Mouse (Mus musculus): ENCODE results near the gene C330021F23Rik. TPM values are rescaled to one million over a fixed set of nuclear protein-coding genes. Genes with fewer than 3 reads are reported as not detected.

Gene C330021F23Rik
- polyA plus RNA-seq, 1 experiment from 2014 or later: 0.76 TPM

DNA sequence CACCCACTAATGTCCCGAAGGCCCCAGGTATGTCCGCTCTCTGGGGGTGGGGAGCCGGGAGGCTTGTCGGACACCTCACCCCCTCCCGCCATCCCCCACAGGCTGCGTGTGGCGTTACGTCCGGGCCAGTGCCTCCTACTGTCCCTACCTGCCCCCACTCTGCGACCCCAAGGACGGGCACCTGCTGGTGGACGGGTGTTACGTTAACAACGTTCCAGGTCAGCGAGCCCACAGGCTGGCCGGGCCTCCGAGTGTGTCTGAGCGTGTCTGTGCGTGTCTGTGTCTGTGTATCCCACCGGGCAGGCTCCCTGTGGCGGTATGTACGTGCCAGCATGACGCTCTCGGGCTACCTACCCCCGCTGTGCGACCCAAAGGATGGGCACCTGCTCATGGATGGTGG, 30.1 kb upstream of the C330021F23Rik start:
- ATAC-seq: no peak
- no peak overlapping the region for H3K27ac ChIP-seq (ENCODE audit: low read depth, low read length)
- TF ChIP-seq CTCF (IDR thresholded peaks at IDR 0.05; ENCODE audit: low read depth): no peak
- H3K9ac ChIP-seq (ENCODE audit: low read depth, low read length): no peak overlapping the region
- no peaks in the 10 kb centered on the region for H3K27me3 ChIP-seq (replicated peaks; ENCODE audit: control insufficient read depth, insufficient read depth, low read length)
- 94% methylated on average over 26 of the region's 26 CpGs for WGBS
- H3K36me3 ChIP-seq (ENCODE audit: control insufficient read depth, insufficient read depth): peaks cover 89% of the 10 kb centered on the region
- H3K4me1 ChIP-seq (replicated peaks; ENCODE audit: control insufficient read depth, insufficient read depth, low read length): no peaks in the 10 kb centered on the region
- no peak overlapping the region for H3K4me2 ChIP-seq (replicated peaks; ENCODE audit: low read depth)
- no peaks in the 10 kb centered on the region for H3K9me3 ChIP-seq (ENCODE audit: control insufficient read depth)
- no peak overlapping the region for H3K4me3 ChIP-seq (ENCODE audit: low read depth, low read length)

DNA sequence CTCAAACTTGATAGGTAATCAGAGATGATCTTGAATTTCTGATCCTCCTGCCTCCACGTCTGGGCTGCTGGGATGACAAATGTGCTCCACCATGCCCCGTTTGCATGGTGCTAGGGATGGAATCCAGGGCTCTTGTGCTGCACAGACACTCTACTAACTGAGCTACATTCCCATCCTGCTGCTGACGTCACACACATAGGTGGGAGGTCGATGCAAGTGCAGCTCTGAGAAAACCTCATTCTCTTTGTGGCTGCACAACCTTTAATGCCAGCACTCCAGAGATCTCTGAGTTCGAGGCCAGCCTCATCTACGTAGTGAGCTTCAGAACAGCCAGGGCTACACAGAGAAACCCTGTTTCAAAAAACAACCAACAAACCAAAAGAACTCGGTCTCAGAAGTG, 28.6 kb upstream of the C330021F23Rik start:
- no peak overlapping the region for H3K4me2 ChIP-seq (replicated peaks; ENCODE audit: low read depth)
- no peaks in the 10 kb centered on the region for H3K9me3 ChIP-seq (ENCODE audit: control insufficient read depth)
- TF ChIP-seq CTCF (IDR thresholded peaks at IDR 0.05; ENCODE audit: low read depth): no peak
- ATAC-seq: no peak
- no peak overlapping the region for H3K4me3 ChIP-seq (ENCODE audit: low read depth, low read length)
- H3K36me3 ChIP-seq (ENCODE audit: control insufficient read depth, insufficient read depth): peaks cover 95% of the 10 kb centered on the region
- no peak overlapping the region for H3K9ac ChIP-seq (ENCODE audit: low read depth, low read length)
- 86% methylated on average over 7 of the region's 7 CpGs for WGBS
- H3K27ac ChIP-seq (ENCODE audit: low read depth, low read length): no peak overlapping the region
- no peaks in the 10 kb centered on the region for H3K27me3 ChIP-seq (replicated peaks; ENCODE audit: control insufficient read depth, insufficient read depth, low read length)
- no peaks in the 10 kb centered on the region for H3K4me1 ChIP-seq (replicated peaks; ENCODE audit: control insufficient read depth, insufficient read depth, low read length)

DNA sequence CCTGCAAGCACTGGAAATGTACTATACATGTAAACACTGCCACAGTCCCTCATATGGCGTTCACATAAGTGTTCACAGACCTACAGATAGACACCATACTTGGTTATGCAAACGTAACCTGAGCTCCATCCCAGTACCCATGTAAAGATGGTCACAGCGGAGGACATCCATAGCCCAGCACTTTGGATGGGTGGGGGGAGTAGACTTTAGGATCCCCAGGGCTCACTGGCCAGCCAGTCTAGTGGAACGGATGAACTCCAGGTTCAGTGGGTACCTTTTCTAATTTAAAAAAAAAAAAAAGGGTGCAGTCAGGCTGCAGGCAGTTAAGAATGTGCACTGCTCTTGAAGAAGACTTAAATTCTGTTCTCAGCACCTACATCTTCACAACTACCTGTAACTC, 27.7 kb upstream of the C330021F23Rik start:
- 93% methylated on average over 4 of the region's 4 CpGs for WGBS

GRCm38 (mm10) chr8:3546511-3546910, 21.3 kb upstream of the C330021F23Rik start:
- H3K36me3 ChIP-seq (ENCODE audit: control insufficient read depth, insufficient read depth): peaks cover 44% of the 10 kb centered on the region
- no peaks in the 10 kb centered on the region for H3K9me3 ChIP-seq (ENCODE audit: control insufficient read depth)
- H3K9ac ChIP-seq (ENCODE audit: low read depth, low read length): no peak overlapping the region
- 91% methylated on average over 2 of the region's 2 CpGs for WGBS
- no peaks in the 10 kb centered on the region for H3K4me1 ChIP-seq (replicated peaks; ENCODE audit: control insufficient read depth, insufficient read depth, low read length)
- H3K4me2 ChIP-seq (replicated peaks; ENCODE audit: low read depth): no peak overlapping the region
- TF ChIP-seq CTCF (IDR thresholded peaks at IDR 0.05; ENCODE audit: low read depth): no peak
- no peaks in the 10 kb centered on the region for H3K27me3 ChIP-seq (replicated peaks; ENCODE audit: control insufficient read depth, insufficient read depth, low read length)
- H3K4me3 ChIP-seq (ENCODE audit: low read depth, low read length): no peak overlapping the region
- no peak overlapping the region for H3K27ac ChIP-seq (ENCODE audit: low read depth, low read length)
- ATAC-seq: no peak

More for the DNA sequence above, 27.7 kb upstream of the C330021F23Rik start:
- Histone ChIP-seq H3K9me3 (ENCODE audit: control insufficient read depth) (no peaks in the 10 kb centered on the region), H3K27me3 (replicated peaks; ENCODE audit: control insufficient read depth, insufficient read depth, low read length) (no peaks in the 10 kb centered on the region), H3K4me1 (replicated peaks; ENCODE audit: control insufficient read depth, insufficient read depth, low read length) (no peaks in the 10 kb centered on the region), H3K4me3 (ENCODE audit: low read depth, low read length) (no peak overlapping the region), H3K9ac (ENCODE audit: low read depth, low read length) (no peak overlapping the region), H3K4me2 (replicated peaks; ENCODE audit: low read depth) (no peak overlapping the region), H3K27ac (ENCODE audit: low read depth, low read length) (no peak overlapping the region), H3K36me3 (ENCODE audit: control insufficient read depth, insufficient read depth) (peaks cover 98% of the 10 kb centered on the region)
- no peak for TF ChIP-seq CTCF (IDR thresholded peaks at IDR 0.05; ENCODE audit: low read depth)
- ATAC-seq: no peak

GRCm38 (mm10) chr8:3552240-3552639, 15.6 kb upstream of the C330021F23Rik start:
- Histone ChIP-seq H3K4me3 (ENCODE audit: low read depth, low read length) (no peak overlapping the region), H3K4me1 (replicated peaks; ENCODE audit: control insufficient read depth, insufficient read depth, low read length) (no peaks in the 10 kb centered on the region), H3K4me2 (replicated peaks; ENCODE audit: low read depth) (no peak overlapping the region), H3K9ac (ENCODE audit: low read depth, low read length) (no peak overlapping the region), H3K9me3 (ENCODE audit: control insufficient read depth) (no peaks in the 10 kb centered on the region), H3K36me3 (ENCODE audit: control insufficient read depth, insufficient read depth) (no peaks in the 10 kb centered on the region), H3K27me3 (replicated peaks; ENCODE audit: control insufficient read depth, insufficient read depth, low read length) (no peaks in the 10 kb centered on the region), H3K27ac (ENCODE audit: low read depth, low read length) (no peak overlapping the region)
- WGBS: 88% methylated on average over 1 of the region's 1 CpGs
- ATAC-seq: no peak
- TF ChIP-seq CTCF (IDR thresholded peaks at IDR 0.05; ENCODE audit: low read depth): no peak

DNA sequence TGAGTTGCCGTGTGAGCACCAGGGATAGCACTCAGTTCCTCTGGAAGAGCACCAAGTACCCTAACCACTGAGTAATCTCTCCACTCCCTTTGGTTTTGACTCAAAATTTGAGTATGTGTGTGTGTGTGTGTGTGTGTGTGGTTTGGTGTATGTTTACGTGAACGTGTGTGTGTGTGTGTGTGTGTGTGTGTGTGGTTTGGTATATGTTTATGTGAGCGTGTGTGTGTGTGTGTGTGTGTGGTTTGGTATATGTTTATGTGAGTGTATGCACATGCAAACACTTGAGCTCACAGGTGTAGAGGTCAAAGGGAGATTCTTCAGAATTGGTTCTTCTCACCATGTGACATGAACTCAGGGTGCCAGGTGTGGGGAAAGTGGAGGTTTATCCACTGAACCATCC, 11.7 kb upstream of the C330021F23Rik start:
- Histone ChIP-seq H3K4me3 (ENCODE audit: low read depth, low read length) (no peak overlapping the region), H3K4me2 (replicated peaks; ENCODE audit: low read depth) (no peak overlapping the region), H3K36me3 (ENCODE audit: control insufficient read depth, insufficient read depth) (no peaks in the 10 kb centered on the region), H3K27ac (ENCODE audit: low read depth, low read length) (no peak overlapping the region), H3K4me1 (replicated peaks; ENCODE audit: control insufficient read depth, insufficient read depth, low read length) (no peaks in the 10 kb centered on the region), H3K9me3 (ENCODE audit: control insufficient read depth) (no peaks in the 10 kb centered on the region), H3K27me3 (replicated peaks; ENCODE audit: control insufficient read depth, insufficient read depth, low read length) (no peaks in the 10 kb centered on the region), H3K9ac (ENCODE audit: low read depth, low read length) (no peak overlapping the region)
- no peak for TF ChIP-seq CTCF (IDR thresholded peaks at IDR 0.05; ENCODE audit: low read depth)
- peak; percentile 95 for ATAC-seq
- WGBS: 63% methylated on average over 4 of the region's 4 CpGs

DNA sequence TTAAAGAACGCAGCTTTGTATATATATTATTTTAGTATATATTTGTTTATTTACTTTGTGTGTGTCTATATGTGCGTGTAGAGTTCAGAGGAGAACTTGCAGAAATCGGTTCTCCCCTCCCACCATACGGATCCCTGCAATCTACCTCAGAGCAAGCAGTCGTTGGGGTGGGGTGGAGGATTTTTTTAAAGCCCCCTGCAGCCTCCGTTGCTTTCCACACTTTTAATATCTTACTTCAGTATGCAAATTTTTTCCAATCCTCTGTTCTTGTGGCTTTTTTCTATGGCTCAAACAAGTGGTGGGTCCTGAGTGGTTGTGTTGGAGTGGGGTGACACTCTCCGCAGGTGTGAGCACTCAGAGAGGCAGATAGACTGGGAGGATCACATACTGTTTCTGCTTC, 588 bp downstream of the C330021F23Rik start:
- Histone ChIP-seq H3K9ac (ENCODE audit: low read depth, low read length) (no peak overlapping the region), H3K36me3 (ENCODE audit: control insufficient read depth, insufficient read depth) (no peaks in the 10 kb centered on the region), H3K27me3 (replicated peaks; ENCODE audit: control insufficient read depth, insufficient read depth, low read length) (no peaks in the 10 kb centered on the region), H3K4me2 (replicated peaks; ENCODE audit: low read depth) (peak overlapping the region; percentile 56), H3K4me1 (replicated peaks; ENCODE audit: control insufficient read depth, insufficient read depth, low read length) (peaks cover 7% of the 10 kb centered on the region; the same call in 1 of the 2 replicates), H3K27ac (ENCODE audit: low read depth, low read length) (peak overlapping the region; percentile 28; the same call in 1 of the 2 replicates), H3K9me3 (ENCODE audit: control insufficient read depth) (no peaks in the 10 kb centered on the region), H3K4me3 (ENCODE audit: low read depth, low read length) (peak overlapping the region; percentile 16; the same call in 1 of the 2 replicates)
- no peak for ATAC-seq
- WGBS: 5% methylated on average over 7 of the region's 7 CpGs
- no peak for TF ChIP-seq CTCF (IDR thresholded peaks at IDR 0.05; ENCODE audit: low read depth)
